Mouse (Mus musculus): ENCODE results near the gene Gm10226. TPM values are rescaled to one million over a fixed set of nuclear protein-coding genes. Genes with fewer than 3 reads are reported as not detected.

The Gm10226 gene
- 44.6 TPM for polyA plus RNA-seq (2014; fragmentation: Illumina TruSeq; extraction: RNeasy Lipid Tissue Mini Kit (QIAGEN cat#74804); ENCODE audit: low replicate concordance)

GRCm38 (mm10) chr17:21691560-21691959 is at the start of gene Gm10226:
TSS of gene Gm10226 (plus strand) at chr17:21691860.

DNA sequence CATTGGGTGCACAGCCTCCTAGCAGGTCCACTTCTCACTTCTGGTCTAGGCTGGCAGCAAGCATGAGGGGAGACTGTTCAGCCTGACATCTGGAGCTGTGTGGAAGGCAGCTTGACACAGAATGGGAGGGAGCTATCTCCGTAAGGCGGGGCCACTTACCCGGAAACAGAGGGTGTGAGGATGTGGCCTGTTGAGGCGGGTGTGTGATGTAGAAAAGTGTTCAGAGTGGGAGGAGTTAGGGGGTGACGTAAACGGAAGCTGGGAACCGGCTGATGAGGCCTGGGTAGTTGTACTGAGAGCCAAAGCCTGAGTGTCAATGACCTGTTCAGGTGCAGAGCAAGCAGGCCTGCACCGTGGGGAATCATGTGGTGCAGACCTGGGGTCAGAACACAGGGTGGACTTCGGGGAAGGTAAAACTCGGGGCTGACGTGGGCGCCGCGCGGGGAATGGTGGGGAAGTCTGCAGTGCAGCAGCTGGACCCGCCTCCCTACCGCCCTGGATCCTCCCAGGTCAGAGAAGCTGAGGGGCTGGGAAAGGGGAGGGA is 41.2 kb upstream of the Gm10226 start, which contains the start of gene Zfp983:
Gene Zfp983, plus strand, starts transcription at position 261 of the 544 bp plus-strand sequence.

GRCm38 (mm10) chr17:21707343-21707996 is 15.8 kb downstream of the Gm10226 start, which contains the start of gene Zfp760:
TSS of gene Zfp760 (plus strand) at chr17:21707741.

GRCm38 (mm10) chr17:21730495-21730894 is 38.8 kb downstream of the Gm10226 start, which contains the start of gene Zfp229:
TSS of gene Zfp229 (plus strand) at chr17:21730795.

Other genes with a start within 250 kb of the Gm10226 start
- 60.4 TPM for gene Zfp51, start 241.5 kb upstream of the Gm10226 start, polyA plus RNA-seq (2014; fragmentation: Illumina TruSeq; extraction: RNeasy Lipid Tissue Mini Kit (QIAGEN cat#74804); ENCODE audit: low replicate concordance)
- 64.2 TPM for gene Zfp53, start 202.9 kb upstream of the Gm10226 start, polyA plus RNA-seq (2014; fragmentation: Illumina TruSeq; extraction: RNeasy Lipid Tissue Mini Kit (QIAGEN cat#74804); ENCODE audit: low replicate concordance)
- 18.7 TPM for gene Zfp52, start 156.3 kb upstream of the Gm10226 start, polyA plus RNA-seq (2014; fragmentation: Illumina TruSeq; extraction: RNeasy Lipid Tissue Mini Kit (QIAGEN cat#74804); ENCODE audit: low replicate concordance)
- gene Zfp948, start 124.9 kb upstream of the Gm10226 start, polyA plus RNA-seq (2014; fragmentation: Illumina TruSeq; extraction: RNeasy Lipid Tissue Mini Kit (QIAGEN cat#74804); ENCODE audit: low replicate concordance): 54.0 TPM
- gene Zfp983, start 41.2 kb upstream of the Gm10226 start, polyA plus RNA-seq (2014; fragmentation: Illumina TruSeq; extraction: RNeasy Lipid Tissue Mini Kit (QIAGEN cat#74804); ENCODE audit: low replicate concordance): 39.7 TPM
- 26.7 TPM for gene Zfp760, start 15.9 kb downstream of the Gm10226 start, polyA plus RNA-seq (2014; fragmentation: Illumina TruSeq; extraction: RNeasy Lipid Tissue Mini Kit (QIAGEN cat#74804); ENCODE audit: low replicate concordance)
- 11.9 TPM for gene Zfp229, start 38.9 kb downstream of the Gm10226 start, polyA plus RNA-seq (2014; fragmentation: Illumina TruSeq; extraction: RNeasy Lipid Tissue Mini Kit (QIAGEN cat#74804); ENCODE audit: low replicate concordance)
- gene Zfp820, start 153.9 kb downstream of the Gm10226 start, polyA plus RNA-seq (2014; fragmentation: Illumina TruSeq; extraction: RNeasy Lipid Tissue Mini Kit (QIAGEN cat#74804); ENCODE audit: low replicate concordance): 59.3 TPM
- 105 TPM for gene Zfp995, start 218.1 kb downstream of the Gm10226 start, polyA plus RNA-seq (2014; fragmentation: Illumina TruSeq; extraction: RNeasy Lipid Tissue Mini Kit (QIAGEN cat#74804); ENCODE audit: low replicate concordance)

Data from small intestine, adult 10 weeks (tissue).